Mouse (Mus musculus) myocyte (in vitro differentiated cells): ENCODE measurements around the gene 6030445D17Rik. TPM values are rescaled to one million over a fixed set of nuclear protein-coding genes. Genes with fewer than 3 reads are reported as not detected.

Source experiments
- H3K27me3 ChIP-seq: one replicate; pipeline ENCODE4 v1.6.1; 2011; ENCODE audit not compliant: control insufficient read depth, insufficient read depth, insufficient read length
- H3K36me3 ChIP-seq: one replicate; pipeline ENCODE4 v1.6.1; 2011; ENCODE audit not compliant: control insufficient read depth, insufficient read depth
- H3K4me2 ChIP-seq: one replicate; pipeline ENCODE4 v1.6.1; 2011; ENCODE audit warnings: low read depth, control low read depth
- H3K4me3 ChIP-seq: one replicate; pipeline ENCODE4 v1.5.1; 2011; ENCODE audit warnings: mild to moderate bottlenecking, control low read depth, moderate library complexity
- H3K79me2 ChIP-seq: one replicate; pipeline ENCODE4 v1.6.1; 2011; ENCODE audit not compliant: control insufficient read depth, insufficient read depth
- H3ac ChIP-seq: one replicate; pipeline ENCODE4 v1.6.1; 2011; ENCODE audit not compliant: control insufficient read depth, insufficient read length
- CEBPB ChIP-seq: IDR thresholded peaks from 2 replicates; pipeline ENCODE4 v1.6.1; 2011; ENCODE audit warnings: mild to moderate bottlenecking, moderate library complexity; ENCODE audit not compliant: poor library complexity, insufficient read depth, severe bottlenecking
- E2F4 ChIP-seq: IDR thresholded peaks from one replicate; pipeline ENCODE4 v1.6.1; 2011; ENCODE audit warnings: mild to moderate bottlenecking, control low read depth, moderate library complexity; ENCODE audit not compliant: insufficient read depth
- MAX ChIP-seq: IDR thresholded peaks from one replicate; pipeline ENCODE4 v1.6.1; 2011; ENCODE audit warnings: low read depth, mild to moderate bottlenecking, control low read depth
- MYOD1 ChIP-seq, 3 experiments: IDR thresholded peaks; one replicate each; pipeline ENCODE4 v1.6.1; 2011; ENCODE audit warnings: control low read depth in 2 of 3, low read depth in 2 of 3, mild to moderate bottlenecking in 2 of 3, moderate library complexity in 1 of 3; ENCODE audit not compliant: insufficient read length in 2 of 3, control insufficient read depth in 1 of 3
- MYOG ChIP-seq, 3 experiments: IDR thresholded peaks; one replicate each; pipeline ENCODE4 v1.6.1; 2011; ENCODE audit warnings: control low read depth in 2 of 3, low read depth in 2 of 3, mild to moderate bottlenecking in 2 of 3; ENCODE audit not compliant: insufficient read length in 2 of 3, control insufficient read depth in 1 of 3, insufficient read depth in 1 of 3
- POLR2A ChIP-seq: IDR thresholded peaks from one replicate; pipeline ENCODE4 v1.6.1; 2011; ENCODE audit warnings: low read depth, mild to moderate bottlenecking, control low read depth, moderate library complexity; ENCODE audit not compliant: insufficient read length
- POLR2AphosphoS2 ChIP-seq: IDR thresholded peaks from one replicate; pipeline ENCODE4 v1.6.1; 2011; ENCODE audit warnings: low read depth, control low read depth; ENCODE audit not compliant: insufficient read length
- REST ChIP-seq: IDR thresholded peaks from one replicate; pipeline ENCODE4 v1.6.1; 2011; ENCODE audit warnings: mild to moderate bottlenecking, control low read depth, moderate library complexity; ENCODE audit not compliant: insufficient read depth, insufficient read length
- SRF ChIP-seq: IDR thresholded peaks from one replicate; pipeline ENCODE4 v1.6.1; 2011; ENCODE audit warnings: low read depth; ENCODE audit not compliant: control insufficient read depth, insufficient read length
- TCF12 ChIP-seq: IDR thresholded peaks from one replicate; pipeline ENCODE4 v1.6.1; 2011; ENCODE audit warnings: mild to moderate bottlenecking, control low read depth; ENCODE audit not compliant: poor library complexity, insufficient read depth, severe bottlenecking
- TCF3 ChIP-seq: IDR thresholded peaks from one replicate; pipeline ENCODE4 v1.6.1; 2011; ENCODE audit warnings: low read depth, control low read depth; ENCODE audit not compliant: insufficient read length
- USF1 ChIP-seq: IDR thresholded peaks from one replicate; pipeline ENCODE4 v1.6.1; 2011; ENCODE audit warnings: low read depth, mild to moderate bottlenecking, control low read depth, moderate library complexity
- polyA plus RNA-seq: library from polyadenylated mRNA; unstranded; fragments of >200 nt; fragmentation: generic; extraction: Trizol; gene quantifications from one replicate; pipeline ENCODE4 v1.2.1, GENCODE M21; 2012; ENCODE audit warnings: missing spikeins

The 6030445D17Rik gene
- polyA plus RNA-seq, 1 experiment: 0.46 TPM

DNA sequence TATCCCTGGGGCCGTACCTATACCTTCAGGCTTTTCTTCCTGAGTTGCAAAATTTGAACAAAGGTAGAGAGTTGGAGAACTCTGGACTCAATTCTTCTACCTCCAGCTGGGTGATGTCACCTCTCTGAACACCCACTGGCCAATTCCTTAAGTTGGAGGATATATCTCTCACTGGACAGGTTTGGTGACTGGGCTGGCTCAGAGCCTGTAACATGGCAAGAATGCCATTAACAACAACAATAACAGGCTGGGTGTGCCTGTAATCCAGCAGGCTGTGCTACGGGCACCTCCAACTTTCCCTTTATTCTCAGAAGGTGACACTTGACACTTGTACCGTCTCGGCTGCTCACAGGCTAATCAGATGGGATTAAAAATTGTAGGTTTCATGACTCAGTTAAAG lies 22.9 kb upstream of the 6030445D17Rik start:
- no peaks in the 10 kb centered on the region for H3K79me2 ChIP-seq
- no peaks in the 10 kb centered on the region for H3K36me3 ChIP-seq
- no peaks in the 10 kb centered on the region for H3K27me3 ChIP-seq
- TF ChIP-seq SRF (no peak), MAX (no peak), POLR2A (no peak), CEBPB (no peak), POLR2AphosphoS2 (no peak), TCF12 (no peak), REST (no peak), MYOG (IDR thresholded peaks at IDR 0.05; ENCODE audit: control insufficient read depth in 1 of 3, insufficient read depth in 1 of 3, insufficient read length in 2 of 3, low read depth in 2 of 3) (no peak), E2F4 (no peak), MYOD1 (IDR thresholded peaks at IDR 0.05; ENCODE audit: control insufficient read depth in 1 of 3, insufficient read length in 2 of 3, low read depth in 2 of 3) (no peak), USF1 (no peak), TCF3 (no peak)
- no peak overlapping the region for H3K4me2 ChIP-seq
- H3ac ChIP-seq: no peak overlapping the region
- H3K4me3 ChIP-seq: no peak overlapping the region

DNA sequence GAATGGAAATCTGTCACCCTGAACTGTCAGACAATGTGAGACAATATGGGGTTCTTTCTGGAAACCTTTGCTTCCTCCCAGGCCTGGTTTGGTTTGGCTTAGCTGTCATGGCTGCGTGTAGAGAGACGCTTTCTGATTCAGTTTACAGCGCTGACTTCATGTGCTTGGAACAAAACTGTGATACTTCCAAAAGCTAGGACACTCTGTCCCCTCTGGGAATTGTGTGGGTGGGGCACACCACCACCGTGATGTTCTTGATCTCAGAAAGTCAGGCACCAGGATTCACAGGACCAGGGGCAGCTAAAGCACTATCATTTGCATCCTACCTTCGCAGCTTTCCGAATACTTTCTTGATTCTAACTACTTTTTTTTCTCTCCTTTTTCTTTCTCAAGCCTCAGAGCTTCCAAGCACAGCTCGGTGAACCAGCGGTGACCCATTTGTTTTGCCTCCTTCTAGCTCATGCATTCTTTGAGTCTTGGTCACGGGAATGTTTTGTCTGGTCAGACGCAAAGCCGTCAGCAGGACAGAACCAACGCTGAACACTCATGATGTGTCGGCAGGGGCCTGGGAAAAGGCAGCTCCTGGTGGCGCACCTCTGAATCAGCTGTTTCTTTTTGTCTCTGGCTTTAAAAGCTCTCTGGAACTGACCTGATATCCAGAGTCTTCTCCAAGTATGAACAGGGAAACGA lies 20.6 kb upstream of the 6030445D17Rik start:
- Histone ChIP-seq H3ac (no peak overlapping the region), H3K4me2 (peak overlapping the region; percentile 61), H3K36me3 (no peaks in the 10 kb centered on the region), H3K27me3 (no peaks in the 10 kb centered on the region), H3K79me2 (no peaks in the 10 kb centered on the region), H3K4me3 (no peak overlapping the region)
- TF ChIP-seq MAX (no peak), CEBPB (no peak), SRF (no peak), TCF3 (no peak), MYOD1 (IDR thresholded peaks at IDR 0.05; ENCODE audit: control insufficient read depth in 1 of 3, insufficient read length in 2 of 3, low read depth in 2 of 3) (no peak), REST (no peak), POLR2AphosphoS2 (no peak), USF1 (no peak), TCF12 (no peak), POLR2A (no peak), MYOG (IDR thresholded peaks at IDR 0.05; ENCODE audit: control insufficient read depth in 1 of 3, insufficient read depth in 1 of 3, insufficient read length in 2 of 3, low read depth in 2 of 3) (no peak), E2F4 (no peak)

DNA sequence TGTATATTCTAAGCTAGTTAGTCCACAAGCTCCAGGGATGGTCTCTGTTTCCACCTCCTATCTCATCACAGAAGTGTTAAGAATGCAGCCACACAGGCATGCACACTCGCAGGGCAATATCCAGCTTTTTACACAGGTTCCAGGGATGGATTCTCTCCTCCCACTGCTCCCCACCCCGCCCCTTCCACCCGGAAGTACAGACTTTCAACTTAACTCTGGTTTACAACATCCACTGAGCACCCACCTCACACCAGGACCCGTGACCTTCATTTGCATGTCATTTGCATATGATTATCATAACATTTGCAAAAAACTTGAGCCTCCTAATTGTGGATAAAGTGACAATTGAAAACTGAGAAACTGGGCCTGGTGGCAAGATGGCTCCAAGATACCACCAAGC lies 17.5 kb upstream of the 6030445D17Rik start:
- Histone ChIP-seq H3K36me3 (no peaks in the 10 kb centered on the region), H3K4me3 (no peak overlapping the region)
- no peak for TF ChIP-seq SRF
- TF ChIP-seq E2F4: no peak
- no peak for TF ChIP-seq CEBPB
- TF ChIP-seq MYOD1 (IDR thresholded peaks at IDR 0.05; ENCODE audit: control insufficient read depth in 1 of 3, insufficient read length in 2 of 3, low read depth in 2 of 3): no peak
- TF ChIP-seq USF1: no peak
- no peak for TF ChIP-seq MYOG (IDR thresholded peaks at IDR 0.05; ENCODE audit: control insufficient read depth in 1 of 3, insufficient read depth in 1 of 3, insufficient read length in 2 of 3, low read depth in 2 of 3)
- TF ChIP-seq MAX: no peak
- TF ChIP-seq POLR2A: no peak
- no peak for TF ChIP-seq POLR2AphosphoS2
- TF ChIP-seq REST: no peak
- TF ChIP-seq TCF3: no peak
- no peak for TF ChIP-seq TCF12

DNA sequence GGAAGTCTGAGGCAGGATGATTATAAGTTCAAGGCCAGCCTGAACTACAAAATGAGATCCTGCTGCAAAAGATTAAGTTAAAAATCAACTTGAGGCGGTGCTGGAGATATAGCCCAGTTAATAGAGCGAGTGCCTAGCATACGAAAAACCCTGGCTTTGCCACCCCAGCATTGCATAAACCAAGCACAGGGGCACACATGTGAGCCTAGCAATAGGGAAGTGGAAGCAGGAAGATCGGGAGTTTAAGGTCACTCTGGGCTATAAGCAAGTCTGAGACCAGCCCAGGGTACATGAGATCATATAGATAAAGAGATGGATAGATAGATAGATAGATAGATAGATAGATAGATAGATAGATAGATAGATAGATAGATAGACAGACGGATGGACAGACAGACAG lies 12.3 kb upstream of the 6030445D17Rik start:
- TF ChIP-seq SRF (no peak), MYOG (IDR thresholded peaks at IDR 0.05; ENCODE audit: control insufficient read depth in 1 of 3, insufficient read depth in 1 of 3, insufficient read length in 2 of 3, low read depth in 2 of 3) (no peak), REST (no peak), POLR2AphosphoS2 (no peak)
- no peaks in the 10 kb centered on the region for H3K27me3 ChIP-seq
- no peak overlapping the region for H3ac ChIP-seq
- no peak overlapping the region for H3K4me3 ChIP-seq
- no peaks in the 10 kb centered on the region for H3K36me3 ChIP-seq
- no peaks in the 10 kb centered on the region for H3K79me2 ChIP-seq
- H3K4me2 ChIP-seq: no peak overlapping the region

More for the DNA sequence above, 17.5 kb upstream of the 6030445D17Rik start:
- no peaks in the 10 kb centered on the region for H3K79me2 ChIP-seq
- H3K4me2 ChIP-seq: no peak overlapping the region
- H3K27me3 ChIP-seq: no peaks in the 10 kb centered on the region
- H3ac ChIP-seq: no peak overlapping the region

DNA sequence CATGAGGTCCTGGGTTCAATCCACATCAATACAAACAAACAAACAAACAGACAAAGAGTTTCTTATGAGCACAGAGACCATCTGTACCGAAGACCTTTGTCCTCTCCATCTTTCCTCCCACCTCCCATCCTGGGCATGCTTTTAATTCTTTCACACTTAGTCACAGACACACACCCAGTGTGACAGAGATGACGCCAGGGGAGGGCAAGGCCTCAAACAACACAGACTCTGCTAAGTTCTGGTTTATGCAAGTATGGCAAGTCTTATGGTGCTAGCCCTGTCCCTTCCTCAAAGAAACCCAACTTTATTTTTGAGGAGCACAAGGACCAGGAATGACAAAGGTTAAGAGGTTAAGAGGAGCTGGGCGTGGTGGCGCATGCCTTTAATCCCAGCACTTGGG lies 11.8 kb upstream of the 6030445D17Rik start:
- no peak overlapping the region for H3ac ChIP-seq

More for the DNA sequence above, 11.8 kb upstream of the 6030445D17Rik start:
- Histone ChIP-seq H3K4me3 (no peak overlapping the region), H3K27me3 (no peaks in the 10 kb centered on the region), H3K4me2 (no peak overlapping the region), H3K79me2 (no peaks in the 10 kb centered on the region), H3K36me3 (no peaks in the 10 kb centered on the region)
- no peak for TF ChIP-seq MYOG (IDR thresholded peaks at IDR 0.05; ENCODE audit: control insufficient read depth in 1 of 3, insufficient read depth in 1 of 3, insufficient read length in 2 of 3, low read depth in 2 of 3)
